Mouse (Mus musculus) frontal cortex, postnatal 36 days (tissue): Measurements from ENCODE around the gene Tmsb4x.

Experiments
- DNase-seq, 2 experiments: peaks; one replicate each; pipeline ENCODE4 v3.0.0; 2022; ENCODE audit warnings: low spot score in 2 of 2

Gene Tmsb4x

GRCm38 (mm10) chrX:167208978-167209754 is at the start of gene Tmsb4x:
Tmsb4x (minus strand) TSS chrX:167209315.
- peak; percentile 80 to 82 for DNase-seq

GRCm38 (mm10) chrX:167241736-167242135 is 32.6 kb upstream of the Tmsb4x start:
- no peak for DNase-seq

GRCm38 (mm10) chrX:167239293-167239921 is 30.3 kb upstream of the Tmsb4x start:
- no peak for DNase-seq

- DNase-seq, result peak; percentile 73 to 83
Measured at GRCm38 (mm10) chrX:167233104-167233687, 24.1 kb upstream of the Tmsb4x start.

- no peak for DNase-seq
Measured at GRCm38 (mm10) chrX:167231150-167231549, 22.0 kb upstream of the Tmsb4x start.

- no peak for DNase-seq
Measured at GRCm38 (mm10) chrX:167229819-167230218, 20.7 kb upstream of the Tmsb4x start.

GRCm38 (mm10) chrX:167229206-167229605 is 20.1 kb upstream of the Tmsb4x start:
- DNase-seq, result no peak

- DNase-seq, result no peak
Measured at GRCm38 (mm10) chrX:167227756-167228155, 18.6 kb upstream of the Tmsb4x start.

- no peak for DNase-seq
Measured at GRCm38 (mm10) chrX:167227138-167227537, 18.0 kb upstream of the Tmsb4x start.

GRCm38 (mm10) chrX:167226570-167226969 is 17.5 kb upstream of the Tmsb4x start:
- no peak for DNase-seq

GRCm38 (mm10) chrX:167212707-167213106 is 3.6 kb upstream of the Tmsb4x start:
- DNase-seq, result no peak

GRCm38 (mm10) chrX:167211871-167212555 is 2.9 kb upstream of the Tmsb4x start:
- no peak for DNase-seq

GRCm38 (mm10) chrX:167210319-167210728 is 1.2 kb upstream of the Tmsb4x start:
- no peak for DNase-seq

GRCm38 (mm10) chrX:167209828-167210227 is 713 bp upstream of the Tmsb4x start:
- no peak for DNase-seq

GRCm38 (mm10) chrX:167208506-167208820 is 652 bp downstream of the Tmsb4x start:
- no peak for DNase-seq

- no peak for DNase-seq
Measured at GRCm38 (mm10) chrX:167207741-167208505, 1.2 kb downstream of the Tmsb4x start.

GRCm38 (mm10) chrX:167205813-167206520 is 3.1 kb downstream of the Tmsb4x start:
- no peak for DNase-seq

- DNase-seq, result no peak
Measured at GRCm38 (mm10) chrX:167201365-167201764, 7.8 kb downstream of the Tmsb4x start.

GRCm38 (mm10) chrX:167195228-167195649 is 13.9 kb downstream of the Tmsb4x start:
- DNase-seq, result no peak

GRCm38 (mm10) chrX:167186306-167186705 is 22.8 kb downstream of the Tmsb4x start:
- DNase-seq, result no peak

GRCm38 (mm10) chrX:167183535-167183934 is 25.6 kb downstream of the Tmsb4x start:
- DNase-seq, result no peak
